Mouse (Mus musculus) stomach, postnatal 0 days (tissue): ENCODE measurements around the gene Senp5.

ENCODE experiments used
- CTCF ChIP-seq: IDR thresholded peaks from 2 replicates; pipeline ENCODE4 v1.5.1; 2016; ENCODE audit warnings: antibody characterized with exemption, low read depth, mild to moderate bottlenecking, moderate library complexity
- EP300 ChIP-seq: optimal IDR thresholded peaks from 2 replicates; pipeline ENCODE3; 2016; ENCODE audit warnings: antibody characterized with exemption

DNA sequence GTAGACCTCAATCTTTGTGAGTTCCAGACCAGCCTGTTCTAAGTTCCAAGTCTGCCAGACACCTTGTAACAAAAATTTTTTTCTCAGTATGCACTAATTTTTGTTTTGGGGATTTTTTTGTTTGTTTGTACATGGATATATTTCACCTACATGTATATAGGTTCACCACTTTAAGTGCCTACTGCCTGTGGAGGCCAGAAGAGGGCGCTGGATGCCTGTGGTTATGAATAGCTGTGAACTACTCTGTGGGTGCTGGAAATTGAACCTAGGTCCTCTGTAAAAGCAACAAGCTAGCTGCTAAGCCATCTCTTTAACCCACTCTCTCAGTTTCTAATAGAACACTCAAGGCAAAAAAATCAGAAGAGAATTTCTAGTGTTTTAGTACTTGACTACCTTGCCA, 11.0 kb downstream of the Senp5 start:
- TF ChIP-seq EP300 (no peak), CTCF (peak; percentile 38; the same call in 1 of the 2 replicates)
